Mouse (Mus musculus) heart, postnatal 14 days (tissue): Measurements from ENCODE around the gene Gatd1. TPM values are rescaled to one million over a fixed set of nuclear protein-coding genes. Genes with fewer than 3 reads are reported as not detected.

Experiments used
- DNase-seq, 2 experiments: peaks; one replicate each; pipeline ENCODE4 v3.0.0; 2021 to 2022
- intact Hi-C: fragments of 180-260 bp; cut with DNase I; formaldehyde crosslinking; loops from one replicate; pipeline ENCODE4 v1.15.1; 2025
- total RNA-seq, 2 experiments: library from RNA; stranded (reverse); gene quantifications; 2 replicates each; pipeline ENCODE4 v1.2.3; 2021

Gene Gatd1
- total RNA-seq, 2 experiments from 2014 or later = 12.5 to 13.3 TPM

GRCm38 (mm10) chr7:141395348-141395747 lies 18.6 kb downstream of the Gatd1 start:
- DNase-seq = no peak
- intact Hi-C loops = no loop called here

DNA sequence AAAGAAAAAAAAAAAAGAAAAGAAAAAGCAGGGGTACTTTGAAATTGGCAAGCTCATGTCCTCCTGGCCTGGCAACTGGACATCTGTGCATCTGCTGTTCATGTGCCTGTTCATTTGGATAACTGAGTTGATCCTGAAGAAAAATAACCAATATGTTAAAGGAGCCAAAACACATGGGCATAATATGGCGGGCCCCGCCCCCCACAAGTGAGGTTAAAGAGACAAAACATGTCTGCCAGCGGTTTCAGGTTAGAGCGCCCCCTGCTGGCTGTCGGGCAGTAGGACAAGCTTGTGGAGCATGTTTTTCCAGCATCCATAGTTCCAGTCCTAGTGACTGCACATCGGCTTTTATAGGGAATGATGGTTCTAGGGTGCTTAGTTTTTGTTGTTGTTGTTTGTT lies 19.2 kb downstream of the Gatd1 start:
- intact Hi-C loops = no loop called here
- DNase-seq = peak; percentile 68 to 78

GRCm38 (mm10) chr7:141394158-141394557 lies 19.8 kb downstream of the Gatd1 start:
- DNase-seq = no peak
- intact Hi-C loops = no loop called here

DNA sequence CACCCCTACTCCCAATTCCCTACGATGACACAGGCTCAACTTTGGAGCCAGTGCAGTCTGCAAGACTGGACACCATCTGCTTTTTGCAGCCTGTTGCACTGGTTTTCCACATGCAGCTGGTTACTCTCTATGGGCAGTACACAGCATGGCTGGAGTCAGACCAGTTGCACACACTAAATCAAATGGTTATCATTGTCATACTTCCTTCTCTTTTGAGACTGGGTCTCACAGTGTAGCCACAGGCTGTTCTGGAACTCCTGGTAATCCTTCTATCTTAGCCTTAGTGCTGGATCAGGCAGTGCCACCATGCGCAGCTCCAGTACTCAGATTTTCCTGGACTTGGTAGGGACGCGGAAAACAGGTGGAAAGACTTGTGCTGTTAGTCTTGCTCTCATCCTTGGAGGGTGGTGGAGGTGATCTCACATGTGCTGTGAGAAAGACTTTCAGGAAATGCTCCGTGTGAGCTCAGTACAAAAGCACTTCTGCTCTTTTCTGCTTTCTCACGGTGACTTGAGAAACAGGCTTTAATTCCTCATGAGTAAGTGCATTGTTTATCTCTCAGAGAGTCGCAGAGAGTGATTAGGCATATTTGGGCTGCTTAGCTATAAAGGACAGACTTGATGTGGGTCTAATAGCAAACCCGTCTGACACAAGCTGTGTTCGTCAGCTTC lies 21.2 kb downstream of the Gatd1 start:
- DNase-seq = no peak
- intact Hi-C loops = no loop called here

- DNase-seq = peak; percentile 94 to 96
- intact Hi-C loops = no loop called here
Observed at GRCm38 (mm10) chr7:141391625-141392551, 22.0 kb downstream of the Gatd1 start, which contains the start of gene Taldo1. Taldo1 (plus strand) TSS chr7:141392199.

- intact Hi-C loops = no loop called here
- DNase-seq = no peak
Observed at GRCm38 (mm10) chr7:141390326-141391259, 23.3 kb downstream of the Gatd1 start.

DNA sequence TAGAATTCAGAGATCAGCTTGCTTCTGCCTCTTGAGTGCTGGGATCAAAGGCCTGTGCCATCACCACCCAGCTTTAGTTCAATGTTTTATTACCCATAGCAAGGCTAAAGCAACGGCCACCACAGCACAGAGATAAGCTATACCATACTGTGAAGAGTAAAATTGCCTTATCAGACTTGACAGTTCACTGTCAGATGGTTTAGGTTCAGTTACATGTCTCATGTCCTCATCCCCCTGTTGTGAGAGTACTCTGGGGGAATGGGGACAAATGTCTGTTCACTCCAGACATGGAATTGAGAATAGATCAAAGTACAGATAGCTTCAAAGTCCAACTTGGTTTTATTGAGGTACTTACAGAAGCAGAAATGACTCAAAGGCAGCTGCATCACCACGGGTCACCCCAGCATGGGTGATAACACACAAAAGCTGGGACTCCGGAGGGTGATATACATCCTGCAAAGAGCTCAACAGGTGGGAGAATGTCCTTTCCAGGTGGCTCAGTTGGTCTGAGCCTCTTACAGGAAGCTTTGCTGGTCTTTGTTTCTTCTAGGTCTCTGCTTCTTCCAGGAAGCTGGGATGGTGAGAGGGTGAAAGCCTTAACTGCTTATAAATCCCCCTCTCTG lies 25.3 kb downstream of the Gatd1 start:
- DNase-seq = no peak
- intact Hi-C loops = no loop called here

GRCm38 (mm10) chr7:141387807-141388486 lies 26.0 kb downstream of the Gatd1 start:
- DNase-seq = no peak
- intact Hi-C loops = no loop called here

DNA sequence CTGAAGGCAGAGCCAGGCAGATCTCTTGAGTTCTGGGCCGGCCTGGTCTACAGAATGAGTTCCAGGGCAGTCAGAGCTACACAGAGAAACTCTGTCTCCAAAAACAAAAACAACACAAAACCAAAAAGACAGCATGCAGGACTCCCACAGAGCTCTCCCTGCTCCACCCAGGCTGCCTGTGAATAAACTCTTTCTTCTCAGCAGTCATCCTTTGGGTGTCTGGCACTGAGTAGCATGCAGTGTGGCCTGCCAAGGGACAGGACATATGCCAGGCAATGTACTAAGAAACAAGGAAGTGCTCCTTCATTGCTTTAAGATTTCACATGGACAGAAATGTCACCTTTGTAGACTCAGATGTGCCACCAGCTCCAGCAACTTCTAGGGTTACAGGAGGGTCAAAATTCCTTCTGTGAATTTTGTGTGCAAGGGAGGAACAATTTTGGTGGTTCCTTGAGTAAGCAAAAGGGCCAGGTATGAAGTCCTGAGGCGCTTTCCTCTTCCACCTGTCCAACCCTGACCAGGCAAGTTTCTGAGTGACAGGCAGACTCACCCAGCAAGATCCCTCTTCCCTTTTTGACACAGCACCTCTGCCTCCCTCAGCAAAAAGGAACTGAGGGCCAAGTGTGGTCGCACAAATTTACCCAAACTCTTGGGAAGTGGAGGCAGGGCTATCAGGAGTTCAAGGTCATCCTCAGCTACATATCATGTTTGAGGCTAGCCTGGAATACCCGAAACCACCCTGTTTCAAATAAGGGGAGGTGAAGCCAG lies 32.7 kb downstream of the Gatd1 start:
- DNase-seq = no peak
- intact Hi-C loops = no loop called here

DNA sequence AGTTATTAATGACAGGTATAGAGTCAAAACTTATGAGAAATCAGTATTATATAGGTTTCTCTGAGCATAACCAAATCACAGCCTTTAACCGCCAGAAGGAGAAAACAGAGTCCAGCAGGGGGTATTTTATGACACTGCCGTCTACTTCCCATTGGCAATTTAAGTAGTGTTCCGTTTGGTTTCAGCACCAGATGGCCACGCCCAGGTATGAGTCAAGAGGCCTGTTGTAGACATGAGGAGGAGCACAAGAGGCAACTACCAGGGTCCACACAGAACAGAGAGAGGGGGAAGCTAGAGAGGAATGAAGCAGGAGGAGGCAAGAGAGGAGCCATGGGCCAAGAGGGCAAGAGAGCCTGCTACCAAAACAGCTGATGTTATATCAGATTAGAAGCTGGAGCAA lies 34.4 kb downstream of the Gatd1 start:
- DNase-seq = no peak
- intact Hi-C loops = no loop called here

DNA sequence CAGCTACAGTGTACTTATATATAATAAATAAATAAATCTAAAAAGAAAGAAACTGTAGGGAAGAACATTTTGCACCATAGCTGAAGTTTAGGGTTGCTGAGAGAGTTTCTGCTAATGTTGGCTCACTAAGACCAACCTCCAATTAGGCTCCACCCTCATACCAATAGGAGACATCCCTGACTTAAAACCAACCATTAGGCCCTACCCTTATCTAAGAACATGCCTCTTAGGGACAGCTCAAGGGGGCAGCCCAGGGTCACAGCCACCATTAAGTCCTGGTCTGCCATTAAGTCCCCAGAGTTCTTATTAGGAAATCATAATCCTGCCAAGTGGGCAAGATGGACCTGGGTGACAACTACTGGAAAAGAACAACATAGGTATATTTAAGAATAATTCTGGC lies 39.5 kb downstream of the Gatd1 start:
- DNase-seq = no peak
- intact Hi-C loops = no loop called here

GRCm38 (mm10) chr7:141373611-141374010 lies 40.3 kb downstream of the Gatd1 start:
- intact Hi-C loops = no loop called here
- no peak for DNase-seq

GRCm38 (mm10) chr7:141371942-141372595 lies 41.9 kb downstream of the Gatd1 start:
- intact Hi-C loops = no loop called here
- no peak for DNase-seq

DNA sequence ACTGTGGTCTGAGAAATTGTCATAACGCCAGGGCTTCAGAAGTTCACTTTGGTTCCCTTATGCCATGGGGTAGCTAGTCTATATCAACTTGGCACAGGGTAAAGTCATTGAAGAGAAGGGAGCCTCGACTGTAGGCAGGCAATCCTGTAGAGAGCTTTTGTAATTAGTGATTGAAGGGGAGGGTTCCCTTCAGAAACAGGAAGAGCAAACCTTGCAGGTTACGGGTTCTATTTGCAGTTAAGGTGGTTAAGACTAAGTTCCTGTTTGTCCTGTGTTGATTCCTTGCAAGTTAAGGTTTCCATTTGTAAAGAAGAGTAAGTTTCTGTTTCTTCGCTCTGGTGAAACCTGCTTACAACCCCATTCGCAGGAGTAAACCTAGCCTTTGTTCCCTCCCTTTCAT lies 44.0 kb downstream of the Gatd1 start:
- intact Hi-C loops = loop anchor here (10.0 kb wide), 2 partner anchors 275 to 525 kb away; partner anchors contain the start of genes Odf3 and Scgb1c1
- no peak for DNase-seq

DNA sequence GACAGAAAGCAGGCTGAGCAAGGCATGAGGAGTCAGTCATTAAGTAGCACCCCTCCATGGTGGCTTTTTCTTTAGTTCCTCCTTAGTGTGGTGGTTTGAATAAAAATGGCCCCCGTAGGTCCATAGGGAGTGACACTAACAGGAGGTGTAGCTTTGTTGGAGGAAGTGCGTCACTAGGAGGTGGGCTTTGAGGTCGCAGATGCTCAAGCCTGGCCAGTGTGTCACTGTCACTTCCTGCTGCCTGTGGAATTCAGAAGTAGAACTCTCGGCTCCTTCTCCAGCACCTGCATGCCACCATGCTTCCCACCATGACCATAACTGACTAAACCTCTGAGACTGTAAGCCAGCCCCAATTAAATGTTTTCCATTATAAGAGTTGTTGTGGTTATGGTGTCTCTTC lies 46.6 kb downstream of the Gatd1 start:
- DNase-seq = no peak
- intact Hi-C loops = loop anchor here (10.0 kb wide), 2 partner anchors 273 to 523 kb away; partner anchors contain the start of genes Odf3 and Scgb1c1

- no peak for DNase-seq
- intact Hi-C loops = loop anchor here (10.0 kb wide), 2 partner anchors 270 to 520 kb away; partner anchors contain the start of genes Odf3 and Scgb1c1
Observed at GRCm38 (mm10) chr7:141365049-141365445, 48.9 kb downstream of the Gatd1 start.

GRCm38 (mm10) chr7:141364349-141365048 lies 49.4 kb downstream of the Gatd1 start:
- intact Hi-C loops = loop anchor here (5.0 to 10.0 kb wide), 3 partner anchors 137 to 520 kb away; partner anchors contain the start of genes Odf3, Phrf1 and Scgb1c1
- DNase-seq = no peak
